Mouse (Mus musculus) embryonic facial prominence, embryonic 10.5 days (tissue): ENCODE results near the gene Gm17631. TPM values are rescaled to one million over a fixed set of nuclear protein-coding genes. Genes with fewer than 3 reads are reported as not detected.
"Not testable (repeated sequence)": the region's sequence is repeated elsewhere in the genome, so short reads cannot be mapped to it uniquely, and the experiment has no call there.

Experiments used
- DNase-seq: peaks from one replicate; pipeline ENCODE4 v3.0.0-alpha.2; 2017; ENCODE audit warnings: low spot score
- H3K27ac ChIP-seq: fragments of 300-500 bp; sonication (generic); replicated peaks from 2 replicates; pipeline ENCODE4 v1.5.1; 2016; ENCODE audit warnings: mild to moderate bottlenecking
- H3K27me3 ChIP-seq: fragments of 300-500 bp; sonication (generic); replicated peaks from 2 replicates; pipeline ENCODE4 v1.6.1; 2016; ENCODE audit warnings: low read depth, mild to moderate bottlenecking; ENCODE audit not compliant: poor library complexity, severe bottlenecking
- H3K36me3 ChIP-seq: fragments of 300-500 bp; sonication (generic); replicated peaks from 2 replicates; pipeline ENCODE4 v1.6.1; 2016; ENCODE audit warnings: mild to moderate bottlenecking, moderate library complexity
- H3K4me1 ChIP-seq: fragments of 300-500 bp; sonication (generic); 2 replicates; pipeline ENCODE4 v1.6.1; 2016
- H3K4me3 ChIP-seq: fragments of 300-500 bp; sonication (generic); 2 replicates; pipeline ENCODE4 v1.5.1; 2016; ENCODE audit warnings: mild to moderate bottlenecking, moderate library complexity
- H3K9me3 ChIP-seq: fragments of 300-500 bp; sonication (generic); 2 replicates; pipeline ENCODE4 v1.6.1; 2016; ENCODE audit warnings: mild to moderate bottlenecking
- WGBS: fragments of 180-500 bp; shearing (Covaris S2); methylation state at CpG from one replicate; pipeline ENCODE4 v1.1.7; 2016; 5-methylcytosine and 5-hydroxymethylcytosine counted together
- polyA plus RNA-seq: library from polyadenylated mRNA; unstranded; fragments of >200 nt; fragmentation: Nextera tagmentation; extraction: Ambion mirVana; gene quantifications from 2 replicates; pipeline ENCODE4 v1.2.1, GENCODE M21; 2016

The Gm17631 gene
- polyA plus RNA-seq, result not detected in 2 replicates

- not testable (repeated sequence) for H3K27ac ChIP-seq, H3K27me3 ChIP-seq, DNase-seq, H3K4me3 ChIP-seq, H3K36me3 ChIP-seq, H3K4me1 ChIP-seq
- peaks cover 20% of the 10 kb centered on the region for H3K9me3 ChIP-seq
- no CpG with 5 or more reads among the region's 3 CpGs for WGBS
Observed at GRCm38 (mm10) chr6:129862349-129862748, at the start of gene Gm17631. TSS of gene Gm17631 (plus strand) at chr6:129862649.

- 70% methylated on average over 3 of the region's 3 CpGs for WGBS
- DNase-seq, result no peak
- Histone ChIP-seq H3K9me3 (peaks cover 12% of the 10 kb centered on the region), H3K27me3 (no peaks in the 10 kb centered on the region), H3K4me3 (no peak overlapping the region), H3K27ac (no peak overlapping the region), H3K36me3 (no peaks in the 10 kb centered on the region), H3K4me1 (no peaks in the 10 kb centered on the region)
Observed at GRCm38 (mm10) chr6:129817731-129818130, 44.7 kb upstream of the Gm17631 start.

- no peak overlapping the region for H3K27ac ChIP-seq
- no peaks in the 10 kb centered on the region for H3K27me3 ChIP-seq
- 89% methylated on average over 1 of the region's 1 CpGs for WGBS
Observed at GRCm38 (mm10) chr6:129824004-129824403, 38.4 kb upstream of the Gm17631 start.

GRCm38 (mm10) chr6:129825559-129825958, 36.9 kb upstream of the Gm17631 start:
- H3K4me1 ChIP-seq, result no peaks in the 10 kb centered on the region
- H3K36me3 ChIP-seq, result no peaks in the 10 kb centered on the region
- H3K27ac ChIP-seq, result no peak overlapping the region
- no peak for DNase-seq
- H3K27me3 ChIP-seq, result no peaks in the 10 kb centered on the region
- 81% methylated on average over 1 of the region's 1 CpGs for WGBS
- H3K9me3 ChIP-seq, result peaks cover 27% of the 10 kb centered on the region; the same call in 1 of the 2 replicates
- no peak overlapping the region for H3K4me3 ChIP-seq

More at GRCm38 (mm10) chr6:129824004-129824403, 38.4 kb upstream of the Gm17631 start:
- H3K9me3 ChIP-seq, result peaks cover 24% of the 10 kb centered on the region
- DNase-seq, result no peak
- H3K4me3 ChIP-seq, result no peak overlapping the region
- no peaks in the 10 kb centered on the region for H3K4me1 ChIP-seq
- no peaks in the 10 kb centered on the region for H3K36me3 ChIP-seq

- no peak within 1 kb of the TSS for H3K27ac ChIP-seq
- H3K4me3 ChIP-seq, result no peak within 1 kb of the TSS
- no peaks in the 10 kb centered on the region for H3K4me1 ChIP-seq
- H3K9me3 ChIP-seq, result peaks cover 16% of the 10 kb centered on the region; the same call in 1 of the 2 replicates
- 60% methylated on average over 1 of the region's 1 CpGs for WGBS
- no peaks in the 10 kb centered on the region for H3K27me3 ChIP-seq
- no peak for DNase-seq
- no peaks in the 10 kb centered on the region for H3K36me3 ChIP-seq
Observed at GRCm38 (mm10) chr6:129876549-129876948, 14.1 kb downstream of the Gm17631 start, which contains the start of gene Klra17. TSS of gene Klra17 (minus strand) at chr6:129876672.

- H3K9me3 ChIP-seq, result peaks cover 35% of the 10 kb centered on the region
- no peak overlapping the region for H3K4me3 ChIP-seq
- no peaks in the 10 kb centered on the region for H3K36me3 ChIP-seq
- no peak for DNase-seq
- WGBS, result 83% methylated on average over 2 of the region's 2 CpGs
- no peaks in the 10 kb centered on the region for H3K4me1 ChIP-seq
- H3K27me3 ChIP-seq, result no peaks in the 10 kb centered on the region
- no peak overlapping the region for H3K27ac ChIP-seq
Observed at GRCm38 (mm10) chr6:129882525-129882924, 20.1 kb downstream of the Gm17631 start.

Other genes starting within 250 kb of the Gm17631 start
- gene Klrk1, start 238.8 kb upstream of the Gm17631 start, polyA plus RNA-seq, result 0.04 and 0.13 TPM in 2 replicates
- gene Klrc3, start 219.3 kb upstream of the Gm17631 start, polyA plus RNA-seq, result not detected in 2 replicates
- gene Klrc2, start 202.0 kb upstream of the Gm17631 start, polyA plus RNA-seq, result not detected in 2 replicates
- not detected in 2 replicates for gene Klrc1, start 183.7 kb upstream of the Gm17631 start, polyA plus RNA-seq
- not detected in 2 replicates for gene Klri1, start 145.5 kb upstream of the Gm17631 start, polyA plus RNA-seq
- gene Klri2, start 122.2 kb upstream of the Gm17631 start, polyA plus RNA-seq, result not detected in 2 replicates
- not detected in 2 replicates for gene Gm156, start 78.4 kb upstream of the Gm17631 start, polyA plus RNA-seq
- not detected in 2 replicates for gene Klra17, start 14.0 kb downstream of the Gm17631 start, polyA plus RNA-seq
- not detected in 2 replicates for gene Klra5, start 55.0 kb downstream of the Gm17631 start, polyA plus RNA-seq
- not detected in 2 replicates for gene Klra6, start 164.3 kb downstream of the Gm17631 start, polyA plus RNA-seq
- gene Klra4, start 204.6 kb downstream of the Gm17631 start, polyA plus RNA-seq, result not detected in 2 replicates